ENCODE assay signal across 45 mouse cellular contexts in the genomic region with DNA sequence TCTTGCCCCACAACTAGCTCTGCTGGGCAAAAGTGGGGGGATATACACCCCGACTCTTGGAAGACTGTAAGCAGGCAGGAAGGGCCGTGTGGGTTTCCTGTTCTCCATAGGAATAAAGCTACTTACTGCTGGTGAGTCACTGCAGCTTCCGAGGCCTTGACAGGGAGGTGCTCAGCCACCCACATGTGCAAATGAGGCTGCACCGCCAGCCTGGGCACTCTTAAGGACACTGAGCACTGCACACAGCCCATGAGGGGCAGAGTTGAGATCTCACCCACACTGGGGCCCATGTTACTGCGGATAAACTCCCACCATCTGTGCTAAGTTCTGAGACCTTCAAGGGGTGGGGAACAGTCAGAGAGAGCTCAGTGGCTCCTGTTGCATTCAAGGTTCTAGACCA. TPM values are rescaled to one million over a fixed set of nuclear protein-coding genes. Genes with fewer than 3 reads are reported as not detected.
DNase-seq lines count a peak whose midpoint lies in the region; ATAC-seq and TF ChIP-seq lines count a peak whose summit lies in the region.
"Had no signal": no experiment of that assay in that cellular context is flagged by ENCODE, and none has a peak within 500 bp of the region (broad histone marks: within the 10 kb centered on the region; RNA-seq: fewer than 3 reads in every experiment).

No protein-coding gene starts in this region.

- no peak overlapping the region for H3K9ac ChIP-seq in neural tube, embryonic 15.5 days (replicated peaks)
- H3K9ac ChIP-seq: embryonic facial prominence, embryonic 13.5 days; hindbrain, embryonic 15.5 days; limb, embryonic 13.5 days; liver, embryonic 13.5 days; midbrain, embryonic 12.5 days; neural tube, embryonic 12.5 days had no signal

- H3K27ac ChIP-seq in left cerebral cortex, adult 2 months: peak overlapping the region; percentile 29; the same call in 1 of the 2 replicates
- no peak overlapping the region for H3K27ac ChIP-seq in neural tube, embryonic 15.5 days (replicated peaks)
- H3K27ac ChIP-seq: embryonic facial prominence, embryonic 13.5 days; forebrain, embryonic 10.5 days; hindbrain, embryonic 10.5 days; hindbrain, embryonic 15.5 days; limb, embryonic 13.5 days; liver, embryonic 13.5 days; midbrain, embryonic 12.5 days; neural tube, embryonic 12.5 days had no signal

- H3K36me3 ChIP-seq in neural tube, embryonic 15.5 days: no peaks in the 10 kb centered on the region
- H3K36me3 ChIP-seq: embryonic facial prominence, embryonic 13.5 days; forebrain, embryonic 10.5 days; hindbrain, embryonic 10.5 days; hindbrain, embryonic 15.5 days; limb, embryonic 13.5 days; liver, embryonic 13.5 days; midbrain, embryonic 12.5 days; neural tube, embryonic 12.5 days had no signal

- H3K4me1 ChIP-seq in neural tube, embryonic 15.5 days: peaks cover 35% of the 10 kb centered on the region

- peaks cover 6% of the 10 kb centered on the region for H3K27me3 ChIP-seq in neural tube, embryonic 15.5 days (replicated peaks)

- DNase-seq in left cerebral cortex, adult 2 months (ENCODE audit: extremely low spot score in 1 of 2, low spot score in 2 of 2): peak; percentile 43 to 48
- DNase-seq in left cerebral cortex, postnatal 10 days (ENCODE audit: extremely low spot score in 1 of 2, low spot score in 2 of 2): no peak
- peak; percentile 47 for DNase-seq in 3T3-L1 (ENCODE audit: low read depth, low spot score)
- peak; percentile 12 for DNase-seq in NIH3T3 (ENCODE audit: low read depth)
- peak; percentile 47 for DNase-seq in adrenal gland, postnatal 25 days
- no peak for DNase-seq in urinary bladder, postnatal 4 days (ENCODE audit: low spot score in 2 of 2)
- no peak for DNase-seq in retina, postnatal 1 day
- DNase-seq: cerebellum, adult 18-20 months; cerebellum, postnatal 10 days; gastrocnemius, postnatal 14 days; heart, postnatal 14 days; kidney, adult 11 months; kidney, postnatal 14 days; liver, embryonic 13.5 days; lung, adult 18-20 months; lung, postnatal 4 days; thymus, adult 18-20 months; thymus, postnatal 25 days had no signal

- H3K4me2 ChIP-seq in neural tube, embryonic 15.5 days: no peak overlapping the region
- H3K4me2 ChIP-seq: embryonic facial prominence, embryonic 13.5 days; hindbrain, embryonic 15.5 days; limb, embryonic 13.5 days; liver, embryonic 13.5 days; midbrain, embryonic 12.5 days; neural tube, embryonic 12.5 days had no signal

- no peaks in the 10 kb centered on the region for H3K9me3 ChIP-seq in neural tube, embryonic 15.5 days (replicated peaks)
- H3K9me3 ChIP-seq: embryonic facial prominence, embryonic 13.5 days; forebrain, embryonic 10.5 days; hindbrain, embryonic 10.5 days; hindbrain, embryonic 15.5 days; limb, embryonic 13.5 days; liver, embryonic 13.5 days; midbrain, embryonic 12.5 days; neural tube, embryonic 12.5 days had no signal

- no peak for TF ChIP-seq CTCF in left cerebral cortex, adult 2 months (IDR thresholded peaks at IDR 0.05)

- intact Hi-C loops in left cerebral cortex, adult 2 months (cut with DNase I): no loop called here
- intact Hi-C loops in left cerebral cortex, postnatal 10 days (cut with DNase I): no loop called here

- no peak overlapping the region for H3K4me3 ChIP-seq in left cerebral cortex, adult 2 months
- H3K4me3 ChIP-seq in neural tube, embryonic 15.5 days (replicated peaks): no peak overlapping the region
- H3K4me3 ChIP-seq: embryonic facial prominence, embryonic 13.5 days; forebrain, embryonic 10.5 days; hindbrain, embryonic 10.5 days; hindbrain, embryonic 15.5 days; limb, embryonic 13.5 days; liver, embryonic 13.5 days; megakaryocyte, embryonic 14.5 days; midbrain, embryonic 12.5 days; myocyte; neural tube, embryonic 12.5 days had no signal

- WGBS in neural tube, embryonic 15.5 days: 68% methylated on average over 5 of the region's 5 CpGs

- ATAC-seq in neural tube, embryonic 15.5 days (ENCODE audit: low FRiP score): no peak
- ATAC-seq: forebrain, embryonic 16.5 days; inflammation-experienced regulatory T-cells, adult 6 months; lung, postnatal 0 days had no signal

RNA-seq across cellular contexts. Expression of gene Kcnt1, which starts 3.1 kb away (rescaled TPM):
- total RNA-seq in left cerebral cortex, adult 2 months (2021): 100 to 1,000 TPM; 127 to 142 TPM
- total RNA-seq in left cerebral cortex, postnatal 10 days (2021): 100 to 1,000 TPM in 1 of 2 experiments, 10 to 100 TPM in 1; 94.7 to 126 TPM
- 2.7 and 5.2 TPM in 2 replicates for total RNA-seq in adrenal gland, postnatal 25 days (2021)
- polyA plus RNA-seq in neural tube, embryonic 15.5 days (2015; fragmentation: Nextera tagmentation; extraction: Ambion mirVana): 21.3 and 23.7 TPM in 2 replicates
- total RNA-seq: common myeloid progenitor, adult 5-6 weeks; granulocyte monocyte progenitor cell, adult 5-6 weeks had no signal
- polyA plus RNA-seq: C2C12; heart, embryonic 14.5 days; inflammation-experienced regulatory T-cells, adult 6 months; myocyte had no signal

RNA-seq across cellular contexts. Expression of gene Sohlh1, which starts 19.6 kb away (rescaled TPM):
- total RNA-seq in left cerebral cortex, adult 2 months (2021): not detected
- not detected for total RNA-seq in left cerebral cortex, postnatal 10 days (2021)
- total RNA-seq in adrenal gland, postnatal 25 days (2021): not detected in 2 replicates
- polyA plus RNA-seq in neural tube, embryonic 15.5 days (2015; fragmentation: Nextera tagmentation; extraction: Ambion mirVana): not detected in 2 replicates
- total RNA-seq: CH12.LX; common myeloid progenitor, adult 5-6 weeks; gastrocnemius, postnatal 14 days; granulocyte monocyte progenitor cell, adult 5-6 weeks; heart, postnatal 14 days; layer of hippocampus, adult 18-20 months; layer of hippocampus, postnatal 10 days; left cerebral cortex, postnatal 14 days; midbrain, postnatal 0 days had no signal
- polyA plus RNA-seq: brain, embryonic 14.5 days; C2C12; embryonic facial prominence, embryonic 13.5 days; forebrain, embryonic 10.5 days; forebrain, embryonic 16.5 days; heart, embryonic 14.5 days; hindbrain, embryonic 10.5 days; hindbrain, embryonic 15.5 days; kidney, embryonic 14.5 days; liver, embryonic 13.5 days; lung, postnatal 0 days; midbrain, embryonic 12.5 days; midbrain, postnatal 0 days; myocyte; neural tube, embryonic 12.5 days; small intestine, adult 2 months; stomach, embryonic 14.5 days had no signal

RNA-seq across cellular contexts. Expression of gene Lcn9, which starts 43.7 kb away (rescaled TPM):
- not detected for total RNA-seq in left cerebral cortex, adult 2 months (2021)
- not detected for total RNA-seq in left cerebral cortex, postnatal 10 days (2021)
- total RNA-seq in adrenal gland, postnatal 25 days (2021): not detected in 2 replicates
- not detected in 2 replicates for polyA plus RNA-seq in neural tube, embryonic 15.5 days (2015; fragmentation: Nextera tagmentation; extraction: Ambion mirVana)
- total RNA-seq: CH12.LX; common myeloid progenitor, adult 5-6 weeks; ES-E14; gastrocnemius, postnatal 14 days; granulocyte monocyte progenitor cell, adult 5-6 weeks; heart, postnatal 14 days; layer of hippocampus, adult 18-20 months; layer of hippocampus, postnatal 10 days; left cerebral cortex, postnatal 14 days; midbrain, postnatal 0 days had no signal
- polyA plus RNA-seq: brain, embryonic 14.5 days; C2C12; embryonic facial prominence, embryonic 13.5 days; forebrain, embryonic 10.5 days; forebrain, embryonic 16.5 days; heart, embryonic 14.5 days; hindbrain, embryonic 10.5 days; hindbrain, embryonic 15.5 days; inflammation-experienced regulatory T-cells, adult 6 months; kidney, embryonic 14.5 days; limb, embryonic 13.5 days; liver, embryonic 13.5 days; lung, postnatal 0 days; midbrain, embryonic 12.5 days; midbrain, postnatal 0 days; myocyte; neural tube, embryonic 12.5 days; small intestine, adult 2 months; stomach, embryonic 14.5 days had no signal

RNA-seq across cellular contexts. Expression of gene Glt6d1, which starts 51.0 kb away (rescaled TPM):
- total RNA-seq in left cerebral cortex, adult 2 months (2021): not detected
- total RNA-seq in left cerebral cortex, postnatal 10 days (2021): not detected
- total RNA-seq in adrenal gland, postnatal 25 days (2021): not detected in 2 replicates
- not detected in 2 replicates for polyA plus RNA-seq in neural tube, embryonic 15.5 days (2015; fragmentation: Nextera tagmentation; extraction: Ambion mirVana)
- total RNA-seq: CH12.LX; common myeloid progenitor, adult 5-6 weeks; ES-E14; gastrocnemius, postnatal 14 days; granulocyte monocyte progenitor cell, adult 5-6 weeks; heart, postnatal 14 days; layer of hippocampus, adult 18-20 months; layer of hippocampus, postnatal 10 days; left cerebral cortex, postnatal 14 days; midbrain, postnatal 0 days had no signal
- polyA plus RNA-seq: brain, embryonic 14.5 days; C2C12; embryonic facial prominence, embryonic 13.5 days; forebrain, embryonic 10.5 days; forebrain, embryonic 16.5 days; heart, embryonic 14.5 days; hindbrain, embryonic 10.5 days; hindbrain, embryonic 15.5 days; inflammation-experienced regulatory T-cells, adult 6 months; kidney, embryonic 14.5 days; limb, embryonic 13.5 days; liver, embryonic 13.5 days; lung, postnatal 0 days; midbrain, embryonic 12.5 days; midbrain, postnatal 0 days; myocyte; neural tube, embryonic 12.5 days; small intestine, adult 2 months; stomach, embryonic 14.5 days had no signal

Comparison
In these comparisons a context has a peak if more than half of its experiments do, and no peak if none do; other contexts are left out.
1. DNase-seq: peak in left cerebral cortex, adult 2 months (2 of 2), 3T3-L1 (single experiment), NIH3T3 (single experiment) and adrenal gland, postnatal 25 days (single experiment); none in left cerebral cortex, postnatal 10 days (0 of 2), urinary bladder, postnatal 4 days (0 of 2) and retina, postnatal 1 day (single experiment).
2. RNA of gene Kcnt1, which starts 3.1 kb away (total RNA-seq): 127 to 142 TPM in left cerebral cortex, adult 2 months and 94.7 to 126 TPM in left cerebral cortex, postnatal 10 days; 2.7 to 5.2 TPM in adrenal gland, postnatal 25 days; every median in the first group is over 10 times any median in the second.